Mouse (Mus musculus): ENCODE measurements at regions not wholly inside any gene's neighbourhood (a gene's known extent, or its start where the extent isn't known, plus 50 kb on each side); places are given as distances from the start of the nearest gene placed in this dataset.

GRCm38 (mm10) chr2:159062266-159062665 lies 267.7 kb downstream of the Dhx35 start:
- TF ChIP-seq KAT2A (IDR thresholded peaks at IDR 0.05; ENCODE audit: insufficient replicate concordance, low read length) (no peak), POLR2AphosphoS2 (IDR thresholded peaks at IDR 0.05; ENCODE audit: low read depth, low read length) (no peak), BHLHE40 (IDR thresholded peaks at IDR 0.05; ENCODE audit: low read depth, low read length) (no peak), CTCF (conservative IDR thresholded peaks at IDR 0.05 in 1 of 2, IDR thresholded peaks at IDR 0.05 in 1 of 2; ENCODE audit: low read depth in 2 of 2, low read length in 2 of 2) (peak in 1 of 2 experiments; percentile 44; a peak in 2 of 4 replicates), ZKSCAN1 (IDR thresholded peaks at IDR 0.05; ENCODE audit: borderline replicate concordance, low read depth, low read length) (no peak), POLR2A (IDR thresholded peaks at IDR 0.05; ENCODE audit: low read depth, low read length) (no peak), EP300 (IDR thresholded peaks at IDR 0.05; ENCODE audit: low read length) (no peak), HCFC1 (IDR thresholded peaks at IDR 0.05; ENCODE audit: low read depth, low read length) (no peak)
